Mouse (Mus musculus): ENCODE data around the gene Cbfa2t3. TPM values are rescaled to one million over a fixed set of nuclear protein-coding genes. Genes with fewer than 3 reads are reported as not detected.
A peak's percentile ranks its signal among the peaks of the same experiment; 100 is the strongest.

Gene Cbfa2t3
- total RNA-seq, 2 experiments from 2014 or later, result 23.4 to 25.7 TPM

DNA sequence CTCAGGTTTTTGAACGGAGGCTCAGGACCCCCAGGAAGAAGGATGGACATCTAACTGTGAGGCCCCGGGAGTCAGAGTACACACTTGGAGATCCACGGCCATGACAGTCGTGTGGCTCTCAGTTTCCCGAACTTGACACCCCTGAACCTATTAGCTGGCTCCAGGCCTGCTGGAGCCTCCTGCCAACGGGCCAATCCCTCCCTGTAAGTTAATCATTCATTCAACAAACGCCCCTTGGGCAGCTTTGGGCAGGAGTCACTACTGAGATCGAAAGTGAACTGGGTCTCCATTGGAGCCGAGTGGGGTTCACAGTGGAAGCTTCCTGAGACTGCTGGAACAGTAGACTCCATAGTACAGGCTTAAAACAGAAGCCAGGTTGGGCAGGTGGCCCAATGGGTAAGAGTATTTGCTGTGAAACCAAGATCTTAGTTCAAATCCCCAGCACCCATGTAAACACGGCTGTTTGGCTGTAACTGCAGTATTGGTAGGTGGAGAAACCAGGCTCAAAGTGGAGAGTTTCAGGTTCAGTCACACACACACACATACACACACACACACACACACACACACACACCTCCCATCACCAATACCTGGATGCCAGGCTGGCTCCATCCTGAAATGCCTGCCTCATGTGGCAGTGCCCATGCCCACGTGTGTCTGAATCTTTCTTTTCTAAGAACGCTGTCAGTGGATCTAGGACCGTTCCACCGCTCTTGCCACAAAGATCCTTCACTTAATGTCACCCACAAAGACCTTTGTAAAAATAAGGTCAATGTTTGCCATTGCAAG, 20.0 kb upstream of the Cbfa2t3 start:
- DNase-seq (ENCODE audit: low spot score in 2 of 2), result no peak

DNA sequence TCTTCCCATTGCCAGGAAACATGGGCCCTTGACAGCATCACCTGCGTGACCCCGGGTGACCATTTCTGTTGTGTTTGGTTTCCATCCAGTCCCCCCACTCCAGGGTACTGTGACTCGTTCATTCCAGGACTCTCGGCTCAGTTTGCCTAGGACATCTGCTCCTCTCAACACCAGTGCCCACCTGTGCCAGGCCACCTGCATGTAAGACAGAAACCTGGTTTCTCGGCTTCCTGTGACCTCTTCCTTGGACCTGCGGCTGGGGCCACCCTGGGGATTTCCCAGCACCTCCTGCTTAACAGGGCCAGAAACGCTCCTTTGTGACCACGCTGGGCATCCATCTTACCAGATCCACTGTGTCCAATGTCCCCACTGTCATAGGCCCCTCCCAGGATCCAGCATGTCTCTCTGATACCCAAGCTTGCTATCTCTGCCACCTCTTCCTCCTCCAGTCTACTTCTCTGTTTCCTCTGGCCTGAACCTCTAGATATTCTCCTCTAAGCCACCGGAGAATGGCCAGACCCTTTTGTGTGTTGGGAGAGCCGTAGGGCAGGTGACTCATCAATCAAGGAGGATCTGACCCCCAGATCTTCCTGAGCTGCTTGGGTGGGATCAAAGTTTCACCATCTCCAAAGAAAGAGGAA, 19.1 kb upstream of the Cbfa2t3 start:
- DNase-seq (ENCODE audit: low spot score in 2 of 2), result no peak

DNA sequence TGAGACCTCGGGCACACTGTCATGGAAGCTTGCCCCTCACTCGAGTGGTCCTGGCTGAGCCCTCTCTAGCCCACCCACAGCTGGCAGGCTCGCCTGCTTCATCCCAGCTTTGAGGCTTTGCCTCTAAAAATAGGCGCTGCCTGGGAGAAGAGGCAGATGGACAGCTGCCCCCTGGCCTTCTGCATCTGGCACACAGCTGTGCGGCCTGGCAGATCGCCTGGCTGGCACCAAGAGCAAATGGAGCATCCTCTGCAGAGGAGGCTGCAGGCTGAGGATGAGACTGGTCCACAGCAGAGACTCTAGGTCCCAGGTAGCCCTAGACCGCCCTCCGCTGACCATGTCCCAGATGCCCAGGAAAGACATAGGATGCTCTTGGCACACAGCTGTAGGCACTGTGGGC, 17.7 kb upstream of the Cbfa2t3 start:
- DNase-seq (ENCODE audit: low spot score in 2 of 2), result peak; percentile 32 to 40

DNA sequence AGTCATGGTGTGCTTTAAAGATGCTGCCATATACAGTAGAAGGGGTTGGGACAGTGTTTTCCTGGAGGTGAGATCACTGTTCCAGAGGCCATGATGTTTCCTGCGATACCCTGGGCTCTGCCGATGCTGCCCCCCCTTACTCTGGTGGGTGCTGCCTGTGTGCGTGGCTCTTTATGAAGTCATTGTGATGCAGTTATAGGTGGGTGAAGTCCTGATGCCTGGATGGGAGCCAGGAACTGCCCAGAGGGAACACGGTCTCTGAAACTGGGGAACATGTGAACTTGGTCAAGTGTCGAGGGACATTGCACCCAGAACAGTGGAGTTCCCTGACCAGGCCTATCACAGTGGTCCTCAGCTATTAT, 14.2 kb upstream of the Cbfa2t3 start:
- DNase-seq (ENCODE audit: low spot score in 2 of 2), result no peak

DNA sequence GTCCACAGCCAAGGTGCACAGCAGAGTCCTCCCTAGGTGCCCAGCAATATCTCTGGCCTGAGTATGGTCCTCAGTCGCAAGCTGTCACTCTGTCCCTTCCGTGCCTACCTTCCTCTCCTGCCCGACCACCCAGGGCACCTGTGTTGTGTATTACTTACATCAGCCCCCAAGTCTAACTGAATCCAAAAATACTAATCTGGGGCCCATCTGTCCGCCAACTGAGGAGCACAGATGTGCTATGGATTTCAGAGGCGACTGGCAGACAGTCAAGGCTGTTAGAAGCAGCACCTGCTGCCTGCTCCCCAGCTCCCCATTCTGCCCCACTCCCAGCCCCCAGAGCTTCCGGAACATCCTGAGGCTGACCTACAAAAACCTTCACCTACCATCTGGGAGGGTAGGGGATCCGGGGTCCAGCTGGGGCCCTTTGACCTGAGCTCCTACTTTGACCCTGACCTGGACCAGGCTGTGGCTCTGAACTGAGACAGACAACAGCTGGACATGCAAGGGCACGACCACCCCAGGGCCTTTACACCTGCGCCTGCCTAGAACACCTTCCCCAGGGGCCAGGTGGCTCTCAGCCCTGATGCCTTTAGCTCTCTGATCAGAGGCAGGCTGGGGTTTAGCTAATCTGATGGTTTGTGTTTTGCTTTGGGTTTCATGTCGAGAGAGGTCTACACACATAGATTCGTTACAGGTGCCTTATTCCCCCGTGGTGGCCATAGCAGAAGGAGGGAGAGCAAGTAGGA, 13.7 kb upstream of the Cbfa2t3 start:
- no peak for DNase-seq (ENCODE audit: low spot score in 2 of 2)

DNA sequence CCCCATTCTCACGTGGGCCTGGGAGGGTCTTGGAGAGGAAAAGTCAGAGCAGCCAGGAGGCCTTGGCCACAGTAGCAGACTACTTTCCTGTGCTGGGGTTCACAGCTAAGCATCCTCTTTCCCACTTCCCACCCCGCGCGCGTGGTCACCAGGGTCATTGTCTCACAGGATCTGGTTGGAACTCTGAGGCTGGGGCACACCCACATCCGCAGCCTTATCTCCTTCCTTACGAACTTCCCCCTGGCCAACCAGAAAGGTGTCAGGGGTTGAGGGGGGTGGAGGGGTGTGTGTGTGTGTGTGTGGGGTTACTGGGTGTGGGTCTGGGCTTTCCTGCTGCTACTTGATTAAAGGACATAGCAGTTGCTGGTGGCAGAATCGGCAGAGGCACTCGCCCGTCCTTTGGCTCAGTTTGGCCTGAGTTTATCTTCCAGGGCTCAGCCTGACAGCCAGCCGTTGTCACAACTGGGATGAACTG, 13.0 kb upstream of the Cbfa2t3 start:
- no peak for DNase-seq (ENCODE audit: low spot score in 2 of 2)

DNA sequence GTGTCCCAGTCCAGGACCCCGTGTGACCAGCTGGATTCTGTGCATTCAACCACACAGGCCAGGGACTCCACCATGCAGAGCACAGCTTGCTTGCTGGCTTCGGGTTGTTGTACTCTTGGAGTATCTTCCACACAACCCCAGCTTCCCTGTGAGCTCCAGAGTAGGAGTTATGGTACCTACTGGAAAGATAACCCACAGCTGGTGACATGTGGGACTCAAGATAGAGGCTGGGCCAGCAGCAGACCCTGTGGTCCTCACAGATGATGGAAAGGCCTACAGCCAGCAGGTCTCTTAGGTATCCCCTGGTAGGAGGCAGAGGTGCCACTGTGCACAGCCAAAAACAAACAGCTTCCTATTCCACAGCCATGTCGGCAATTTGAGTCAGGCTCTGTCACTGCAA, 12.6 kb upstream of the Cbfa2t3 start:
- DNase-seq (ENCODE audit: low spot score in 2 of 2), result no peak

DNA sequence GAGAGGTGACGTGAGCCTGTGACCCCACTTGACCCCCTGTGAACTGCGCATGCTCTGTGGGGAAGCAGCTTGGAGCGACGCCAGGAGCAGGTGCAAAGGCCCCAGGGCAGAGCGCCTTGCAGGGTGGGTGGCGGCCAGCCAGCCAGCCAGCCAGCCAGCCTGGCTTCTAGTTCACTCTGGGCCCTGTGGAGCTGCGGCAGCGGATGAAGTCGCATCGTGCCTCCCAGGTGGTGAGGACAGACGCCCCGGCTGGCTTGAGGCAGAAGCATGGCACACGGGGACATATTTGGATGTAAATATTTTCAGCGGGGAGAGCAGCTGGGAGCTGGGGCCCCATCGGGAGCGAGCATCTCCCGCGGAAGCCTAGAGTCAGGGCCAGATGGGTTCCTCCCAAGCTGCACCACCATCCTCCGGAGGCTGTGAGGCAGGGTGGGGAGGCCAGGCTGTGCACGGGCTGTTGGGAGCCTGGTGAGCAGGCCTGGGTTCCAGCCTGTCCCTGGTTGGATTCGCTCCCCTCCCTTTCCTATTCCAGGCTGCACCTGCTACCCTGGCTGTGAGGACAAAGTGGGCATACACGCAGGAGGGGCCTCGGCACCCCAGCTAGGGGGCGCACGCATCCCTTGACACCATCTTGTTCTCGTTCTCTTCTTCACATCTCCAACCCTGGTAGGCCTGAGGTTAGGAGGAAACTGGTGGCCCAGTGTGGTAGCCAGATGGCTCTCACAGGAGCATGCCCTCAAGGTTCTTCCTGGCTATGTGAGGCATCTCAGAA, 10.6 kb upstream of the Cbfa2t3 start:
- DNase-seq (ENCODE audit: low spot score in 2 of 2), result peak; percentile 69 to 72

DNA sequence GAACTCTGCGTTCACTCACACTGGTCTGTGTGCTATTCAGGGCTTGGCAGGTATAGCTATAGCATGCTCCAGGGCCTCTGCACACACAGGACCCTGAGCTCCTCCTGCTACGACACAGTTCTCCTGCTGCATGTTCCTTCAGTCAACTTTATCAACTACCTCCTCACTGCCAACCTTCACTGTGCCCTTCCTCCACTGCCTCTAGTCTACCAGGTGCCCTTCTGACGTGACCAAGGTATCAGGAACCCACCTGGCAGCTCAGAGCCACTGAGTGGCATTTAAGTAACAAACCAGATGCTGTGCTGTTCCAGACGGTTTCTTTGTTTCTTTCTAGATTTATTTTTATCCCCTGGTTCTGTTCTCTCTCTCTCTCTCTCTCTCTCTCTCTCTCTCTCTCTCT, 8.3 kb upstream of the Cbfa2t3 start:
- DNase-seq (ENCODE audit: low spot score in 2 of 2), result no peak

DNA sequence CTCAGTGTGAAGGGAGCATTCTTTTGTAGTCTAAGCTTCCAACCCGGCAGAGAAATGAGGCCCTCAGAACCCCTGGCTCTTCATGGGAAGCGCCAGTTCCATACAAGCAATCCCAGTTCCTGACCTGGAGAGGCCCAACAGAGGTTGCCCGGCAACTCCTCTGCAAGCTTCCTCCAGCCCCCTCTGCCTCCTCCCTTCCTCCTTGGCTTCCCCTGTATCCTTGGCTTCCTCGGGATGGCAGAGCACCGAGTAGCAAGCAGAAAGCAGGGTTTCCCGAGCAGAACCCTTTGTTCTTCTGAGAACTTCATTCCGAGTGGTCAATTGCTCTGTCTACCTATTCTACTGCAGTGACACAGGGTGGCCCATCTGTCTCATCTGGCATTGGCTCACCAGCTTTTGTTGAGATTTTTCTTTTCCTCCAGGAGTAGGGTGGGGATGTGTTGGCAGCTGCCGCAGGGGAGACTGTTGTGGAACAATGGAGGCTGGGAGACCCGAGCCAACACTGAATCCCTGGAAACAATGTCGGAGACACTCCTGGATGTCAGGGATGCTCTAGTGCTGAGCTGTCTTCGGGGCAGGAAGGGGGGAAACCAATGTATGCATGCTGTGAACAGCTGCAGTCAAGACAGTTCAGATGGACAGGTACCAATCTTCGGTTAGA, 7.1 kb upstream of the Cbfa2t3 start:
- DNase-seq (ENCODE audit: low spot score in 2 of 2), result no peak

DNA sequence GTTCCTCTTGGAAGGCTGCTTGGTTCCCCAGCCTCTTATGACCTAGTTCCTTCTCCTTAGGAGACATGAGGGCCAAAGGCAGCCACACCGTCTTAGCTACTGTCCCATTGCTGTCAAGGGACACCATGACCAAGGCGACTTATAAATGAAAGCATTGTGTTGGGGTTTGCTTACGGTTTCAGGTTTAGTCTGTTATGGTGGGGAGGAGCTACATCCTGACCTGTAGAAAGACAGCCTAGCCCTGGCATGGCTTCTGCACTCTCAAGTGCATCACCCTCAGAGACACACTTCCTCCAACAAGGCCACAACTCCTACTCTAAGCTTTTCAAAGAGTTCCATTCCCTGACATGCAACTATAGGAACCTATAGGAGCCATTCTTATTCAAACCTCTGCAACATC, 5.7 kb upstream of the Cbfa2t3 start:
- no peak for DNase-seq (ENCODE audit: low spot score in 2 of 2)

DNA sequence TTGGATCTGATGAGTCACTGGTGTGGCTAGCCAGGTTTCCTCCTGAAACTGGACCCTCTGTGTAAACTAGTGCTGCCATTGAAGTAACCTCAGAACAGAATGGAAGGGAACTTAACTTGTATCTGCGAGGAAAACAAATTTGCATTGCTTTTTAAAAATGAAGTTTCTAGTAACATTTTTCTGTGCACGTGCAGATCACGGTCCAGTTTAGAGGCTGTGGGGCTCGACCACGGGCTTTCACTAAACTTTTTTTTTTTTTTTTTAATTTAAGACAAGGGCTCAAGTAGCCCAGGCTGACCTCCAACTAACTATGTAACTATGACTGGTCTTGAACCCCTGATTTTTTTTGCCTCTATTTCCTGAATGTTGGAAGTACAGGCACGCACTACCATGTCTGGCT, 4.0 kb upstream of the Cbfa2t3 start:
- DNase-seq (ENCODE audit: low spot score in 2 of 2), result no peak

DNA sequence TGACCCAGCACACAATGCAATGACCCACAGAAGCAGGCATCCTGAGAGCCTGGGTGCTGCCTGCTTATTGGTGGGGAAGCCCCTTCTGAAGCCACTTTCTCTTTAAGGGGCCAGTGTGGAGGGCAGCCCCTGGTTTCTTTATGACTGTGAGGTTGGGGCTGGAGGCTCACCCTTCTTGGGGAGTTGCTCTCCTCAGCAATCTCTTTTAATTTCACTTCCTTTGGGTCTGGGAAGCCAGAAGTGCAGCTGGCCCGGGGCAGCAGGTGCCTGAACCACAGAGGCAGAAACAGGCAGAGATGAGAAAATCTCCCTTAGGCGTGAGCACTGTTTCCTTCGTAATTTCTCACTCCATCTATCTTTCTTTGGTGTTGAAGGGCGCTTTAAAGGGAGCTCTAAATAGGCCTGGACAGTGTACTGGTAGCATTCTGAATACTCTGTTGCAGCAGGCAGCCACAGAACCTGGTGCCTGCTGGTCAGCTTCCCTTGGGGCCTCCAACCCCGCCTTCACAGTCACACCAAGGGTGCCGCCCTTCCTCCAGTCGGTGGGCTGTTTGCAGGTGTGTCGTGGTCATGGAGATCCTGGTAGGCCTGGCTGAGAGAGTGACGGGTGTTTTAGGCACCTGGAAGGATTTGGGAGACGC, 3.5 kb upstream of the Cbfa2t3 start:
- no peak for DNase-seq (ENCODE audit: low spot score in 2 of 2)

DNA sequence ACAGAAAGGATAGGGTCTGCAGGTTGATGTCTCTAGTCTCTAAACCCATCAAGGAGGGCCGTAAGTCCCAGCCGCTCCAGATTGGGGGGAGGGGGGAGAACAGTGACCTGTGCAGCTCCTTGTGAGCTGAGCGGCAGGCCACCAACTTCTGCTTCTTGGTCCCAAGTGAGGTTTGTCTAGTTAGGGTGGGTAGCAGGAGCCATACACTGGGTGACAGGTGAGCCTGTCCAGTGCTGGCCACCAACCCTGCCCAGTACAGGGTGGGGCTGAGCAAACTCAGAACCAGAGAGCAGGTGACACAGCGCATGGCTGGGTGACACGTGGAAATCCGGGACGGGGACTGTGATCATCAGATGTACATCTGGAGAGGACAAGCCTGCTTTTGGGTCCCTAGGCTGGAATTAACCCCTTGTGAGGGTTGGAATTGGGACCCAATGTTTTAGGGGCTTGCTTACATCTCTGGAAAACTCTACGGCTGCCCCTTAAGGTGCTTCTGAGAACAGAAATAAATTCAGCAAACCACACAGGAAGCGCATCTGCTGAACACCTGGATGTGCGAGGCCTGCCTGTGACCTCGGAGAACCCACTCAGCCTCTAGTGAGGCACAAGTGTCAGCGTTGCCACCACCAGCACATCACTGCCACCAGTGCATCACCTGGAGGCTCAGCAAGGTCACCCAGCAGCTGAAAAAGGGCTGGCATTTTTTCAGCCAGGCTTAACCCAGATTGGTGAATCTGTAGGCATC, 2.7 kb upstream of the Cbfa2t3 start:
- no peak for DNase-seq (ENCODE audit: low spot score in 2 of 2)

DNA sequence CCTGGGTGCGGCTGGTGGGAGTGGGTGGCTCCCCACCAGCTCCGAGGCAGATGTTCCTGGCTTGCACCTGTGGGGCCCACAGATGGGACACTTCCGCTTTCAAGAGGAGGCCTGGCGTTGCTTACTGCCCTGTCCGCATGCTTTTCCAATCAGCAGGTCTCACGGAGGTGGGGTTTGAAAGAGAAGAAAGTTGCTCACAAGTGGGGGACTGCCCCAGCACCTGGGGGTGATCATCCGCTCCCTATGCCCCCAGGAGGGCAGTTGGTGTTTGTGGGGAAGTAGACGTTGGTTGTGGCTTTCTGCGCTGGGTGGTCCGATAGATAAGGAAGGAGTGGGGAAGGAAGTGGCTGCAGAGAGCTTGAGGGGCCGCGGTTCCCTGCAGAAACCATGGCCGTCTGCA, 1.7 kb upstream of the Cbfa2t3 start:
- no peak for DNase-seq (ENCODE audit: low spot score in 2 of 2)

DNA sequence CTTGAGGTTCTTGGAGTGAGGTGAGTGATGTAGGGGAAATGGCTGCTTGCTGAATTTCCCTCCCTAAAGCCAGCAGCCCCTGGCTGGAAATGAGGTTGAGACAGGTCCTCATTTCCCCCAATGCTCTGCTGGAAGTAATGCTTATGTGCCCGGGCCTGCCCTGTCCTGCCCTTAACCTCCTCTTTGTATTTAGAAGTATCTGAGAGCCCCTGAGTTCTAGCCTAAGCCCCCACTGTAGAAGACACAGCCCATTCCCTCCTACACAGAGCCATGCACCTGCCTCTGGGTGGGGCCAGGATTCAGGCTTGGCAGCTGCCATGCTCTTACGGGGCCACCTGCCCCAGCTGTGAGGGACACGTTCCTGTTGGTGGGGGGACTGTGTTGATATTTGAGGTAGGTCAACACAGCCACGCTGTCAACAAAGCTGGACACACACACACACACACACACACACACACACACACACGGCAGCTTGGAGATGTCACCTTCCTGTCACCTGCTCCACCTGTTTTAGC, 598 bp downstream of the Cbfa2t3 start:
- DNase-seq (ENCODE audit: low spot score in 2 of 2), result no peak

DNA sequence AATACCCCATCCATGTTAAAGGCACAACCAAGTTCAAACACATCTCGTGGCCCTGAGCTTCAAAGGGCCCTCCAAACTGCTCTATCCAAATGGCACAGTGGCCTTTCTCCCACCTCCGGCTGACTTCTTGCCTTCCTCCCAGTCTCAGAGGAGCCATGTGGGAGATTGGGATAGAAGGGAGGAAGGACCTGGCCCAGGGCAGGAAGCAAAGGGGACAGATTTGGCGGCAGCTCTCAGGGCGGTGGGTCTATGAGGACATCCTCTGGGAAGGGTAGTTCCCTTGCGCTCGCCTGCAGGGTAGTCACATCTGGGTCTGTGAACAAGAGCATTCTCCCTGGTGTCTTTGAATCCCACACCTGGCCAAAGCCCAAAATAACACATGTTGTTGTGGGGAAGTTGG, 1.3 kb downstream of the Cbfa2t3 start:
- no peak for DNase-seq (ENCODE audit: low spot score in 2 of 2)

DNA sequence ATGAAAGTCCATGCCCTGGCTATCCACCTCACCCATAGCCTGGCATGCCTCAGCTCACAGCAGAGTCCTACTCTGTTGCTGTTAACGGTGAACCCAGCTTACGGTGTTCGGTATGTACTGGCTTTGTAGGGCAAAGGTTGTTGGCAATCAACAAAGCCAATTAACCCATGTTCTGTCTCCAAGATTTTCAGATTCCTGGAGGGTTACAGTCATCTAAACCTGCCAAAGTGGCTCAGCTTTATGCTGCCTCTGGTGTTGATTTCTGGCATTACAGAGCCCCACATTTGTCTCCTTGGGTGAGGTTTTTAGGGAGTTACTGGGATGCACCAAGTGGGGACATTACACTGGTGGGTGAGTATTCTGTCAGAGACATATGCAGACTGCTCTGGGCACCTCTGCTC, 1.7 kb downstream of the Cbfa2t3 start:
- DNase-seq (ENCODE audit: low spot score in 2 of 2), result peak; percentile 57 to 58

DNA sequence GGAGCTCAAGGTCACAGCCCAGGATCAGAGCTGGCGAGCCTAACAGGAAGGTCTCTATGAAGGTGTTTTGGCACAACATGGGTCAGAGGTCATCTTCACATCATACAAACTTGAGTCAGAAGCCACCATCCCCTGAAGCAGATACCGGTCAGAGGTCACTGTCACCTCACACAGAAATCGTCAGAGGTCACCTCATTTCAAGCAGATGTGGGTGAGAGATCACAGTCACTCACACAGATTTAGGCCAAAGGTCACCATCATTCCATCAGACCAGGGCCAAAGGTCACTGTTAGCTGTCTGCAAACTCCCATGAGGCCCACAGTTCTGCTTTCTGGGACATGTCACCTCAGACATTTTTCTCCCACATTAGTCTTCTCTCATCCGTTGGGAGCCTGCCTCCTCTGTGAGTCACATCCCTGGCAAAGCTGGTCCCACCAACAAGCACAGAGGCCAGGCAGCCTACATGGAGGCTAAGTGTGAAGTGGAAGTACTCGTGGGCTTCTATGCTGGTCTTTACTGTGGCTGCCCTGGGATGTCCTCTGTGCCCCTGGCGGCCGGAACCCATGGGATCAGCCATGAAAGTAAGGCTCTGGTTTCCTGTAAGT, 3.4 kb downstream of the Cbfa2t3 start:
- DNase-seq (ENCODE audit: low spot score in 2 of 2), result no peak
